Mouse (Mus musculus): ENCODE measurements around the gene Homer1. TPM values are rescaled to one million over a fixed set of nuclear protein-coding genes. Genes with fewer than 3 reads are reported as not detected.

The Homer1 gene
- polyA plus RNA-seq (2012; rRNA removed): 1.6 and 3.4 TPM in 2 replicates

DNA sequence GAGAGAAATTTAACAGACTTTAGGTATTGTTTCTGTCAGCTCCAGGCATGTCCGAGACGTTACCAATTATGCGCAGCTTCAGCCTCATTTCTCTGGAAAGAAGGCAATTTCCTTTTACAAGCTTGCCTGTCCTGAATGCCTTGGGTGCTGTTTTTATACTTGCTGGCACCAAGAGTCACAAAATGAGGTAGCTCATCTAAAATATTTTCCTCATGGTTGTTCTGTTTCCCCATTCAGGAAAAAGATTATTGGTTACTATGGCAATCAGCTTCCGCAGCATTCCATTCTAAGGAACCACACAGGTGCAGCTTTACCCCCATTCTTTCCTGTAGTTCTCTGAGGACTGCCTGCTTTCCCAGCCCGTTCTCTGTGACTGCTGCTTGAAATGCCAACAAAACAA is at the start of gene Homer1:
Homer1 (plus strand) TSS at position 320 of the 400 bp plus-strand sequence.
- WGBS: 91% methylated on average over 5 of the region's 5 CpGs
- no peak within 1 kb of the TSS for H3K4me3 ChIP-seq (ENCODE audit: low read depth, low read length)
- no peaks in the 10 kb centered on the region for H3K36me3 ChIP-seq (ENCODE audit: control insufficient read depth, insufficient read depth, low read length)
- no peaks in the 10 kb centered on the region for H3K27me3 ChIP-seq (ENCODE audit: control insufficient read depth, insufficient read depth, low read length)
- TF ChIP-seq POLR2A (IDR thresholded peaks at IDR 0.05; ENCODE audit: low read depth, low read length) (no peak), CTCF (IDR thresholded peaks at IDR 0.05; ENCODE audit: extremely low read depth, insufficient read length, insufficient replicate concordance, low read depth, low read length) (no peak)
- H3K27ac ChIP-seq (ENCODE audit: insufficient read depth, low read depth, low read length): no peak within 1 kb of the TSS
- no peaks in the 10 kb centered on the region for H3K4me1 ChIP-seq (ENCODE audit: control insufficient read depth, insufficient read depth, insufficient read length, low read length)

DNA sequence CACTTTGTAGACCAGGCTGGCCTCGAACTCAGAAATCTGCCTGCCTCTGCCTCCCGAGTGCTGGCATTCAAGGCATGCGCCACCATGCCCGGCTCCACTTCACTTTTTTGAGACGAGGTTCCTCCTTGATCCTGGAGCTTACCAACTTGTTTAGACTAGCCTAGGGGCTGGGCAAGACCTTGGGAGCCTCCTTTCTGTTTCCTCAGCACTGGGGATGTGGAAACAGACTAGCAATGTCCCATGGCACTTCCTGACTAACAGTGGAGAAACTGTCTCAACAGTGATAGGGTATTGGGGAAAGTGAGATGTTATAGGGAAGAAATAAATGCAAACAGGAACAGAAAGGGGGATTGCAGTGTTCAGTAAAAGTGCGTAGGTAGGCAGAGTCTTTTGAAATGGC is 47.7 kb upstream of the Homer1 start:
- 80% methylated on average over 6 of the region's 6 CpGs for WGBS
- no peak overlapping the region for H3K27ac ChIP-seq (ENCODE audit: insufficient read depth, low read depth, low read length)
- no peak overlapping the region for H3K4me3 ChIP-seq (ENCODE audit: low read depth, low read length)
- TF ChIP-seq CTCF (IDR thresholded peaks at IDR 0.05; ENCODE audit: extremely low read depth, insufficient read length, insufficient replicate concordance, low read depth, low read length): no peak
- H3K36me3 ChIP-seq (ENCODE audit: control insufficient read depth, insufficient read depth, low read length): no peaks in the 10 kb centered on the region
- peaks cover 2% of the 10 kb centered on the region; the same call in 1 of the 2 replicates for H3K4me1 ChIP-seq (ENCODE audit: control insufficient read depth, insufficient read depth, insufficient read length, low read length)
- H3K27me3 ChIP-seq (ENCODE audit: control insufficient read depth, insufficient read depth, low read length): no peaks in the 10 kb centered on the region

DNA sequence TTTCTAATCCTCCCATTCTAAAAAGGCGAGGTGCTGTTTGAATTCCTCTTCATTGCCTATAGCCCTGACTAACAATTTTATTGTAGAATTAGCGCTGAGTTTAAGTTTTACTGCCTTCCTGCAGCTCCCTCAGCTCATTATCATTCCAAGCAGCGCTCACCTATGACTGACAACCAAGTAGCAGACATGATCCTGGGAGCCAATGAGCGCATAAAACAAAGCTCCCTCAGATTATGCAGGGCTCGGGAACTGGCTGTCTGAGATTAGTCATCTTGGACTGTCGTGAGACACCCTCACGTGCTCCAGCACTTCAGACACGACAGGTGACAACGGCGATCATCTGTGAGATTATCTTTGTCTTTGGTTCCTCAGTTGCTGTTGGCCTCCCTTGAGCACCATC is 47.3 kb upstream of the Homer1 start:
- peaks cover 2% of the 10 kb centered on the region; the same call in 1 of the 2 replicates for H3K4me1 ChIP-seq (ENCODE audit: control insufficient read depth, insufficient read depth, insufficient read length, low read length)
- 62% methylated on average over 10 of the region's 10 CpGs for WGBS
- H3K27me3 ChIP-seq (ENCODE audit: control insufficient read depth, insufficient read depth, low read length): no peaks in the 10 kb centered on the region
- H3K4me3 ChIP-seq (ENCODE audit: low read depth, low read length): no peak overlapping the region
- no peak overlapping the region for H3K27ac ChIP-seq (ENCODE audit: insufficient read depth, low read depth, low read length)
- TF ChIP-seq CTCF (IDR thresholded peaks at IDR 0.05; ENCODE audit: extremely low read depth, insufficient read length, insufficient replicate concordance, low read depth, low read length) (no peak), POLR2A (IDR thresholded peaks at IDR 0.05; ENCODE audit: low read depth, low read length) (no peak)
- no peaks in the 10 kb centered on the region for H3K36me3 ChIP-seq (ENCODE audit: control insufficient read depth, insufficient read depth, low read length)

DNA sequence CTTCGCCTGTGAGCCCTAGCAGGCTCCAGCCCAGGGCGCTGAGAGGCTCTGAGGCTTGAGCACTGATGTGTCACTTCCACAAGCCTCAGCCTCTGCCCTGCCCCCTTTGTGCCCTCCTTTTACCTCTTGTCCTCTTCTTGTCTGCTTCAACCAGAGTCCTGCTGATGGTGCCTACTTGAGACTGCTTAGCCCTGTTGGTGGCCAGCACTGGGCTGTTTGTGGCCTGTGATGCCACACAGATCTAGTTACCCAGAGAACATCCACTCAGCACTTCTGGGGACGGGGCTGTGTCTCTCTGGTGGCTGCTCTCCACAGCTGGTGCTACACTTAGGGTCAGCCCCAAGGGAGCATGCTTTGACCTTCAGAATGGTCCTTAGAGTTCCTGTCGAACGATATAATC is 46.5 kb upstream of the Homer1 start:
- TF ChIP-seq CTCF (IDR thresholded peaks at IDR 0.05; ENCODE audit: extremely low read depth, insufficient read length, insufficient replicate concordance, low read depth, low read length) (no peak), POLR2A (IDR thresholded peaks at IDR 0.05; ENCODE audit: low read depth, low read length) (no peak)
- Histone ChIP-seq H3K4me3 (ENCODE audit: low read depth, low read length) (no peak overlapping the region), H3K4me1 (ENCODE audit: control insufficient read depth, insufficient read depth, insufficient read length, low read length) (peaks cover 2% of the 10 kb centered on the region; the same call in 1 of the 2 replicates), H3K36me3 (ENCODE audit: control insufficient read depth, insufficient read depth, low read length) (no peaks in the 10 kb centered on the region), H3K27me3 (ENCODE audit: control insufficient read depth, insufficient read depth, low read length) (no peaks in the 10 kb centered on the region), H3K27ac (ENCODE audit: insufficient read depth, low read depth, low read length) (no peak overlapping the region)
- 79% methylated on average over 5 of the region's 5 CpGs for WGBS

DNA sequence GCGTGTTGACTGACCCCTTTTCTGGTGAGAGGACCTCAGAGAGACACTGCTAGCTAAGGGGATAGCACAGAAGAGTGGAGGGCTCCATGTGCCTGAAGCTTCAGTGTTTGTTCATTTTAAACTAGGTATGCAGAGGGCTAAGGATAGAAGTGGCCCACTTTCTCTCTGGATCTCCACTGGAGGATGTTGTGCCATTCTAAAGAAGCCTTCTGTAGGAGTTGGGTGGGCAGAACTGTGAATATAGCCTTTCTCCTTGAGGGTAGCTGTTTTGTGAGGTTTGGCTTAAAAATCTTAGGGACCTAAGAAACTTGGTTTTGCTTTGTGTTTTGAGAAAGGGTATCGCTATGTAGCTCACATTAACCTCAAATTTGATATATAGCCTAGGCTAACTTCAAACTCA is 32.3 kb upstream of the Homer1 start:
- WGBS: 91% methylated on average over 2 of the region's 2 CpGs
- H3K4me1 ChIP-seq (ENCODE audit: control insufficient read depth, insufficient read depth, insufficient read length, low read length): no peaks in the 10 kb centered on the region
- no peaks in the 10 kb centered on the region for H3K36me3 ChIP-seq (ENCODE audit: control insufficient read depth, insufficient read depth, low read length)
- no peak overlapping the region for H3K4me3 ChIP-seq (ENCODE audit: low read depth, low read length)
- H3K27me3 ChIP-seq (ENCODE audit: control insufficient read depth, insufficient read depth, low read length): no peaks in the 10 kb centered on the region
- no peak for TF ChIP-seq POLR2A (IDR thresholded peaks at IDR 0.05; ENCODE audit: low read depth, low read length)
- no peak for TF ChIP-seq CTCF (IDR thresholded peaks at IDR 0.05; ENCODE audit: extremely low read depth, insufficient read length, insufficient replicate concordance, low read depth, low read length)
- no peak overlapping the region for H3K27ac ChIP-seq (ENCODE audit: insufficient read depth, low read depth, low read length)

DNA sequence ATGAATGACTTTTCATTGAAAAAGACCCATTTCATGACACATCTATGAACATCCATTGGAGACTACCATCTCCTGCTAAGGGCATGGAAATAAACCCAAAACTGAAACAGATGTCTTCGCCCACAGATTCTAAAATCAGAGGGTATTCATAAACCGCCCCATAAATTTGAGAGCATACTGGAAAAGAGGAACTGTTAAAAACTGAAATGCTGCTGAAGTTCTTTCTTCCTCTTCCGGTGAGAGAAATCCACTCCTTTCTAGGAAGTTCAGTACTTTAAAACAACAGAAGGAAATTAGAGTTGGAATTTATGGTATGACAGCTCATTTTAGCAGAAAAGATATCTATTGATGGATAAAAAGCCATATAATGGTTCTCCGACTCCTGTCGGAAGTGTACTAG is 1.1 kb downstream of the Homer1 start:
- WGBS: 86% methylated on average over 5 of the region's 5 CpGs
- Histone ChIP-seq H3K4me3 (ENCODE audit: low read depth, low read length) (no peak overlapping the region), H3K27ac (ENCODE audit: insufficient read depth, low read depth, low read length) (no peak overlapping the region), H3K27me3 (ENCODE audit: control insufficient read depth, insufficient read depth, low read length) (no peaks in the 10 kb centered on the region), H3K36me3 (ENCODE audit: control insufficient read depth, insufficient read depth, low read length) (no peaks in the 10 kb centered on the region), H3K4me1 (ENCODE audit: control insufficient read depth, insufficient read depth, insufficient read length, low read length) (no peaks in the 10 kb centered on the region)
- no peak for TF ChIP-seq POLR2A (IDR thresholded peaks at IDR 0.05; ENCODE audit: low read depth, low read length)
- no peak for TF ChIP-seq CTCF (IDR thresholded peaks at IDR 0.05; ENCODE audit: extremely low read depth, insufficient read length, insufficient replicate concordance, low read depth, low read length)

DNA sequence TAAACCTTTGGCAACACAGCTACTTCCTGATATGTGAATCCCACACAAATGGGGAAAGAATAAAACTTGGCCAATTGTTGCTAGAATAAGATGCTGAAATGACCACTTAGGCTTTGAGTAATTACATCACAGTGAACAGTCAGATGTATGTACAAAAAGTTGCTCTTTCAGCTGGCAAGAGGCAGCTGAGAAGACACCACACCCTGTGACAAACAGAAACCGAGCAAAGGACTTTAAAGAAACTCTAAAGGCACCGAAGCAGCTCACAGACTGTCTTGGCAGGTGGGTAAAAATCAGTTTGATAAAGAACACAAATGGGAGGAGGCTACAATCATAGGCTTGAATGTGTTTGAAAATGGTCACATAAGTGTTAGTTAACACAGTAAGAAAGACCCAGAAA is 1.6 kb downstream of the Homer1 start:
- no peaks in the 10 kb centered on the region for H3K4me1 ChIP-seq (ENCODE audit: control insufficient read depth, insufficient read depth, insufficient read length, low read length)
- no peak for TF ChIP-seq POLR2A (IDR thresholded peaks at IDR 0.05; ENCODE audit: low read depth, low read length)
- TF ChIP-seq CTCF (IDR thresholded peaks at IDR 0.05; ENCODE audit: extremely low read depth, insufficient read length, insufficient replicate concordance, low read depth, low read length): no peak
- no peaks in the 10 kb centered on the region for H3K36me3 ChIP-seq (ENCODE audit: control insufficient read depth, insufficient read depth, low read length)
- no peak overlapping the region for H3K27ac ChIP-seq (ENCODE audit: insufficient read depth, low read depth, low read length)
- no peak overlapping the region for H3K4me3 ChIP-seq (ENCODE audit: low read depth, low read length)
- no peaks in the 10 kb centered on the region for H3K27me3 ChIP-seq (ENCODE audit: control insufficient read depth, insufficient read depth, low read length)
- 24% methylated on average over 2 of the region's 2 CpGs for WGBS
